Mouse (Mus musculus): Measurements from ENCODE around the gene Chpf2. TPM values are rescaled to one million over a fixed set of nuclear protein-coding genes. Genes with fewer than 3 reads are reported as not detected.

The Chpf2 gene
- polyA plus RNA-seq, 1 experiment from 2014 or later, result 23.0 TPM

DNA sequence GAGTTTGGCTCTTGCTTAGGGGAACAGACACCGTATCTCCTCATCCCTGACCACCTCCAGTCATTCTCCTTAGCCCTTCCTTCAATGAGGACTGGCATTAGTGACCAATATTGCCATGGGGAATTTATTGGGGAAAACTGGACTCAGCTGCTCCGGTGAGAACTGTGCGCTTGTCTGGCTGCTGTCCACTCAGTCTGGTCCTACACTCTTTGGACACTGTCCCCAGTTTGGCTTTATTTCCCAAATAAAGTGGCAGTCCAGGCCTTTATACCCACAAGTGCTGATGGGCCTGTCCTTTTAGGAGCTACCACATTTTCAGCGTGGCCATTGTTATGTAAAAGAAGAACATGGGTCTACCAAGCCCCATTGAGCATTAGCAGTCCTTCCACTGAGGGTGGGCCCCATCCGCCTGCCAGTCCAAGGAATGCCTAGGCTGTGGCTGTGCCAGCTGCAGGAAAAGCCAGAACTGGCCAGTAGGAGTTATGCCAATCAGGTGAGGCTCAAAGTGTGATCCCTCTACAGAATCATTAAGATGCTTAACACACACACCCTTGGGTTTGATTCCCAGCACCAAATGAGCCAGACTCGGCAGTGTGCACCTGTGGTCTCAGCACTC is 49.1 kb downstream of the Chpf2 start:
- Histone ChIP-seq H3K4me2 (no peak overlapping the region), H3K36me3 (replicated peaks) (no peaks in the 10 kb centered on the region), H3K9ac (no peak overlapping the region), H3K9me3 (no peaks in the 10 kb centered on the region), H3K27ac (no peak overlapping the region), H3K4me1 (peaks cover 14% of the 10 kb centered on the region), H3K4me3 (no peak overlapping the region), H3K27me3 (replicated peaks) (no peaks in the 10 kb centered on the region)
- ATAC-seq (replicated peaks), result no peak
- 58% methylated on average over 6 of the region's 6 CpGs for WGBS

DNA sequence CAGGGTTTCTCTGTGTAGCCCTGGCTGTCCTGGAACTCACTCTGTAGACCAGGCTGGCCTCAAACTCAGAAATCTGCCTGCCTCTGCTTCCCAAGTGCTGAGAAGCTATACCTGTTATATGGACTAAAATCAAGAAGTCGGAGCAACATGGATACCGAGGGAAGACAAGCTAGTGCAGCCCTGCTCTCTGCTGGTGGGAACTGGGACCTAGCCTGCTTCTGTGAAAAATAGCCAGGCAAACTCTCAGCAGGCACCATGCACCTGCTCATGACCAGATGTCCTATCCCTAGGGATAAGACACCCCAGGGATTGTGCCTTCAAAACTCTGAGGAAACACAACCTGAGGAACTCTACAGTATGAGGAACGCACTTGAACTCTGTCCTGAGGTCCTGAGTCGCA is 50.4 kb downstream of the Chpf2 start:
- no peak for ATAC-seq (replicated peaks)
- peaks cover 14% of the 10 kb centered on the region for H3K4me1 ChIP-seq
- H3K4me2 ChIP-seq, result no peak overlapping the region
- 76% methylated on average over 4 of the region's 4 CpGs for WGBS
- no peaks in the 10 kb centered on the region for H3K27me3 ChIP-seq (replicated peaks)
- no peaks in the 10 kb centered on the region for H3K36me3 ChIP-seq (replicated peaks)
- no peak overlapping the region for H3K4me3 ChIP-seq
- no peak overlapping the region for H3K9ac ChIP-seq
- no peak overlapping the region for H3K27ac ChIP-seq
- no peaks in the 10 kb centered on the region for H3K9me3 ChIP-seq

DNA sequence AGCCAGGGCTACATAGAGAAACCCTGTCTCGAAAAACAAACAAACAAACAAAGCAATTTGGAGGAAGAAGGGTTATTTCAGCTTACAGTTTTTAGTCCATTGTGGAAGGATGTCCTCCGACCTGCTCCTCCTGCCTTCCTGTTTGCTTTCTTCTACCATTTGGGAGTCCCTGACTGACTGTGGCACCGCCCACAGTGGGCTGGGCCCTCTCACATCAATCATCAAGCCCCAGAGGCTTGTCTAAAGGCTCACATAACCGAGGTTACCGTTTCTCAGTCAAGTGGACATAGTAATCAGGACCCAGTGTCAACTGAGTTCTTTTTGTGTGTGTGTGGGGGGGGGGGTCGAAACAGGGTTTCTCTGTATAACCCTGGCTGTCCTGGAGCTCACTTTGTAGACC is 51.6 kb downstream of the Chpf2 start:
- H3K4me2 ChIP-seq, result no peak overlapping the region
- peaks cover 14% of the 10 kb centered on the region for H3K4me1 ChIP-seq
- 67% methylated on average over 6 of the region's 6 CpGs for WGBS
- no peak overlapping the region for H3K27ac ChIP-seq
- no peak overlapping the region for H3K4me3 ChIP-seq
- H3K36me3 ChIP-seq (replicated peaks), result no peaks in the 10 kb centered on the region
- ATAC-seq (replicated peaks), result no peak
- no peak overlapping the region for H3K9ac ChIP-seq
- no peaks in the 10 kb centered on the region for H3K9me3 ChIP-seq
- no peaks in the 10 kb centered on the region for H3K27me3 ChIP-seq (replicated peaks)

- Histone ChIP-seq H3K27me3 (replicated peaks) (no peaks in the 10 kb centered on the region), H3K9ac (no peak overlapping the region), H3K4me1 (peaks cover 14% of the 10 kb centered on the region), H3K4me3 (no peak overlapping the region), H3K9me3 (no peaks in the 10 kb centered on the region), H3K27ac (peak overlapping the region; percentile 55; the same call in 1 of the 2 replicates), H3K36me3 (replicated peaks) (no peaks in the 10 kb centered on the region), H3K4me2 (no peak overlapping the region)
- WGBS, result 51% methylated on average over 6 of the region's 6 CpGs
- ATAC-seq (replicated peaks), result peak; percentile 80
Measured at GRCm38 (mm10) chr5:24639081-24639480, 52.5 kb downstream of the Chpf2 start.

MicroRNAs within 50 kb of the gene (microRNA counts, 519-probe panel; counts per million panel counts)
- microRNA mmu-miR-671-3p, result 1,866 counts per million, percentile 13 among the panel's probes with 10 or more counts
- microRNA mmu-miR-671-5p, result not detected

Small RNAs within 50 kb of the gene (microRNA-seq; reads per million reads assigned to microRNA genes)
- 381 reads per million, percentile 68 among the genes with 10 or more reads in this experiment for gene Mir671

Other genes starting within 250 kb of the Chpf2 start
- 11.8 and 13.9 TPM in 2 replicates for gene Kcnh2, start 235.1 kb upstream of the Chpf2 start, polyA plus RNA-seq (2015; fragmentation: Nextera tagmentation; extraction: Ambion mirVana)
- 10.9 and 11.9 TPM in 2 replicates for gene Nos3, start 221.9 kb upstream of the Chpf2 start, polyA plus RNA-seq (2015; fragmentation: Nextera tagmentation; extraction: Ambion mirVana)
- 2.3 and 2.9 TPM in 2 replicates for gene Atg9b, start 194.6 kb upstream of the Chpf2 start, polyA plus RNA-seq (2015; fragmentation: Nextera tagmentation; extraction: Ambion mirVana)
- gene Abcb8, start 193.1 kb upstream of the Chpf2 start, polyA plus RNA-seq (2015; fragmentation: Nextera tagmentation; extraction: Ambion mirVana), result 57.1 and 60.0 TPM in 2 replicates
- 0.20 and 0.35 TPM in 2 replicates for gene Asic3, start 173.3 kb upstream of the Chpf2 start, polyA plus RNA-seq (2015; fragmentation: Nextera tagmentation; extraction: Ambion mirVana)
- gene Cdk5, start 163.2 kb upstream of the Chpf2 start, polyA plus RNA-seq (2015; fragmentation: Nextera tagmentation; extraction: Ambion mirVana), result 120 and 121 TPM in 2 replicates
- gene Slc4a2, start 162.9 kb upstream of the Chpf2 start, polyA plus RNA-seq (2015; fragmentation: Nextera tagmentation; extraction: Ambion mirVana), result 23.1 and 26.1 TPM in 2 replicates
- gene Fastk, start 141.5 kb upstream of the Chpf2 start, polyA plus RNA-seq (2015; fragmentation: Nextera tagmentation; extraction: Ambion mirVana), result 96.6 and 104 TPM in 2 replicates
- 62.9 and 63.7 TPM in 2 replicates for gene Tmub1, start 138.9 kb upstream of the Chpf2 start, polyA plus RNA-seq (2015; fragmentation: Nextera tagmentation; extraction: Ambion mirVana)
- gene Agap3, start 134.6 kb upstream of the Chpf2 start, polyA plus RNA-seq (2015; fragmentation: Nextera tagmentation; extraction: Ambion mirVana), result 122 and 124 TPM in 2 replicates
- 0.29 and 0.44 TPM in 2 replicates for gene Gbx1, start 59.5 kb upstream of the Chpf2 start, polyA plus RNA-seq (2015; fragmentation: Nextera tagmentation; extraction: Ambion mirVana)
- 0.06 and 0.11 TPM in 2 replicates for gene Asb10, start 45.8 kb upstream of the Chpf2 start, polyA plus RNA-seq (2015; fragmentation: Nextera tagmentation; extraction: Ambion mirVana)
- gene 4931409K22Rik, start 29.9 kb upstream of the Chpf2 start, polyA plus RNA-seq (2015; fragmentation: Nextera tagmentation; extraction: Ambion mirVana), result 0.06 TPM in 1 of 2 replicates, not detected in the other
- 83.8 and 86.4 TPM in 2 replicates for gene Abcf2, start 9.3 kb upstream of the Chpf2 start, polyA plus RNA-seq (2015; fragmentation: Nextera tagmentation; extraction: Ambion mirVana)
- 182 and 186 TPM in 2 replicates for gene Smarcd3, start 37.7 kb downstream of the Chpf2 start, polyA plus RNA-seq (2015; fragmentation: Nextera tagmentation; extraction: Ambion mirVana)
- 47.5 and 48.7 TPM in 2 replicates for gene Nub1, start 98.8 kb downstream of the Chpf2 start, polyA plus RNA-seq (2015; fragmentation: Nextera tagmentation; extraction: Ambion mirVana)
- gene Wdr86, start 144.0 kb downstream of the Chpf2 start, polyA plus RNA-seq (2015; fragmentation: Nextera tagmentation; extraction: Ambion mirVana), result 6.7 and 8.6 TPM in 2 replicates
- gene Crygn, start 171.3 kb downstream of the Chpf2 start, polyA plus RNA-seq (2015; fragmentation: Nextera tagmentation; extraction: Ambion mirVana), result 1.7 and 2.5 TPM in 2 replicates